Mouse (Mus musculus) adrenal gland, postnatal 14 days (tissue): ENCODE measurements at regions not wholly inside any gene's neighbourhood (a gene's known extent, or its start where the extent isn't known, plus 50 kb on each side); places are given as distances from the start of the nearest gene placed in this dataset.

Experiments
- DNase-seq: peaks from one replicate; pipeline ENCODE4 v3.0.0; 2021; ENCODE audit warnings: mixed read lengths

- no peak for DNase-seq
These were observed 55.8 kb downstream of the Mid1ip1 start for GRCm38 (mm10) chrX:10770575-10770974.

- peak; percentile 14 for DNase-seq
These were observed 61.1 kb downstream of the Mid1ip1 start for GRCm38 (mm10) chrX:10775714-10776515.

GRCm38 (mm10) chrX:10776516-10776818 is 61.7 kb downstream of the Mid1ip1 start:
- no peak for DNase-seq

- no peak for DNase-seq
These were observed 63.2 kb downstream of the Mid1ip1 start for GRCm38 (mm10) chrX:10778014-10778413.

GRCm38 (mm10) chrX:10786359-10786758 is 71.5 kb downstream of the Mid1ip1 start:
- DNase-seq = no peak

- DNase-seq = no peak
These were observed 72.2 kb downstream of the Mid1ip1 start for GRCm38 (mm10) chrX:10787057-10787456.

- no peak for DNase-seq
These were observed 105.6 kb downstream of the Mid1ip1 start for GRCm38 (mm10) chrX:10820313-10820920.

- no peak for DNase-seq
These were observed 118.9 kb downstream of the Mid1ip1 start for GRCm38 (mm10) chrX:10833681-10834080.

- DNase-seq = no peak
These were observed 142.3 kb downstream of the Mid1ip1 start for GRCm38 (mm10) chrX:10857089-10857488.

- DNase-seq = no peak
These were observed 142.9 kb downstream of the Mid1ip1 start for GRCm38 (mm10) chrX:10857668-10858067.

GRCm38 (mm10) chrX:10871613-10872012 is 156.8 kb downstream of the Mid1ip1 start:
- no peak for DNase-seq

- DNase-seq = no peak
These were observed 163.0 kb downstream of the Mid1ip1 start for GRCm38 (mm10) chrX:10877856-10878255.

- no peak for DNase-seq
These were observed 164.1 kb downstream of the Mid1ip1 start for GRCm38 (mm10) chrX:10878922-10879321.

- no peak for DNase-seq
These were observed 169.1 kb downstream of the Mid1ip1 start for GRCm38 (mm10) chrX:10883729-10884464.

- no peak for DNase-seq
These were observed 178.0 kb downstream of the Mid1ip1 start for GRCm38 (mm10) chrX:10892815-10893214.

GRCm38 (mm10) chrX:10896193-10896955 is 181.6 kb downstream of the Mid1ip1 start:
- DNase-seq = no peak

- no peak for DNase-seq
These were observed 187.9 kb downstream of the Mid1ip1 start for GRCm38 (mm10) chrX:10902686-10903085.

GRCm38 (mm10) chrX:10904072-10904471 is 189.3 kb downstream of the Mid1ip1 start:
- DNase-seq = no peak

- DNase-seq = no peak
These were observed 190.1 kb downstream of the Mid1ip1 start for GRCm38 (mm10) chrX:10904889-10905288.

- peak; percentile 10 for DNase-seq
These were observed 196.6 kb downstream of the Mid1ip1 start for GRCm38 (mm10) chrX:10911127-10912061.
